Mouse (Mus musculus): ENCODE measurements at regions not wholly inside any gene's neighbourhood (a gene's known extent, or its start where the extent isn't known, plus 50 kb on each side); places are given as distances from the start of the nearest gene placed in this dataset.

DNA sequence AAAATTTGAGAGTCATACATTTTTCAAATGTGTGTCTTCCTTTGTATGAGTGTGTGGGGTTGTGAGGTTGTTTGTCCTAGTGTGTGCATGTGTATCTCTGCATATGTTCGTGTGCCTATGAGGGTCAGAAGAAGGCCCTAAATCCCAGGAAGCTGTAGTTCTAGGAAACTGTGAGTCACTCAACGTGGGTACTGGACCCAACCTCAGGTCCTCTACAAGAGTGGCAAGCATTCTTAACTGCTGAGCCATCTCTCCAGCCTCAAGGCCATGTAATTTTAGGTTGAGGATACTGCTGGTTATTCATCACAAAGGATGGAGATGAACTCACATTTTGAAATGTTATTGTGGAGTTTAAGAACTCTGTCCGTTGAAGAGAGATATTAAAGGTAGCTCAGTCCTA lies 140.5 kb downstream of the AI593442 start:
- H3ac ChIP-seq (ENCODE audit: control insufficient read depth, insufficient read length) = no peak overlapping the region
- no peaks in the 10 kb centered on the region for H3K36me3 ChIP-seq (ENCODE audit: control insufficient read depth, insufficient read depth)
- H3K79me2 ChIP-seq (ENCODE audit: control insufficient read depth, insufficient read depth) = no peaks in the 10 kb centered on the region
- no peak overlapping the region for H3K4me3 ChIP-seq
- TF ChIP-seq MYOG (IDR thresholded peaks at IDR 0.05; ENCODE audit: control insufficient read depth in 1 of 3, insufficient read depth in 1 of 3, insufficient read length in 2 of 3, low read depth in 2 of 3) (no peak), TCF3 (IDR thresholded peaks at IDR 0.05; ENCODE audit: insufficient read length, low read depth) (no peak), POLR2A (IDR thresholded peaks at IDR 0.05; ENCODE audit: insufficient read length, low read depth) (no peak), MYOD1 (IDR thresholded peaks at IDR 0.05; ENCODE audit: control insufficient read depth in 1 of 3, insufficient read length in 2 of 3, low read depth in 2 of 3) (no peak), MAX (IDR thresholded peaks at IDR 0.05; ENCODE audit: low read depth) (no peak), CEBPB (IDR thresholded peaks at IDR 0.05; ENCODE audit: insufficient read depth, poor library complexity, severe bottlenecking) (no peak), SRF (IDR thresholded peaks at IDR 0.05; ENCODE audit: control insufficient read depth, insufficient read length, low read depth) (no peak), E2F4 (IDR thresholded peaks at IDR 0.05; ENCODE audit: insufficient read depth) (no peak), USF1 (IDR thresholded peaks at IDR 0.05; ENCODE audit: low read depth) (no peak), REST (IDR thresholded peaks at IDR 0.05; ENCODE audit: insufficient read depth, insufficient read length) (no peak), POLR2AphosphoS2 (IDR thresholded peaks at IDR 0.05; ENCODE audit: insufficient read length, low read depth) (no peak), TCF12 (IDR thresholded peaks at IDR 0.05; ENCODE audit: insufficient read depth, poor library complexity, severe bottlenecking) (no peak)
- no peaks in the 10 kb centered on the region for H3K27me3 ChIP-seq (ENCODE audit: control insufficient read depth, insufficient read depth, insufficient read length)
- no peak overlapping the region for H3K4me2 ChIP-seq (ENCODE audit: low read depth)

DNA sequence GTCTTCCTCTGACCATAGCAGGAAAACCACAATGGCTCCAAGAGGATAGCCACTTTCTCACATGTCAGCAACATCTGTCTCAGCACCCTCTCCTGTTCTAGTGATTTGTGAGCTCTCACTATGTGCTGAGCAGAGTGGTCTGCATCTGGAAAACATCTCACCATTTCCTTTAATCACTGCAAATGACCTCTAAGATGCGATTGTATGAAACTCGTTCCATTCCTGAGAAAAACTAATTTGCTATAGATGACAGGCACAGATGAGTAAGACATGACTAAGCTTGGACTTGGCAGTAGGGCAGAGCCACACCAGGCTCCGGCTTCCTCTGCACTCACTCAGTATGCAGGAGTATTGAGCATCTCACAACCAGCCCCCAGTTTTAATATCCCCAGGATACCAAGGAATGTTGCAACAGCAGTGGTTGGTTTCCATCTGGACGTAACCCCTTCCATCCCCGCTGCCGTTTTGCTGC lies 150.1 kb downstream of the AI593442 start:
- Histone ChIP-seq H3K4me2 (ENCODE audit: low read depth) (peak overlapping the region; percentile 51), H3K79me2 (ENCODE audit: control insufficient read depth, insufficient read depth) (no peaks in the 10 kb centered on the region), H3K4me3 (no peak overlapping the region), H3K27me3 (ENCODE audit: control insufficient read depth, insufficient read depth, insufficient read length) (no peaks in the 10 kb centered on the region), H3K36me3 (ENCODE audit: control insufficient read depth, insufficient read depth) (no peaks in the 10 kb centered on the region), H3ac (ENCODE audit: control insufficient read depth, insufficient read length) (no peak overlapping the region)
- no peak for TF ChIP-seq MAX (IDR thresholded peaks at IDR 0.05; ENCODE audit: low read depth)
- TF ChIP-seq REST (IDR thresholded peaks at IDR 0.05; ENCODE audit: insufficient read depth, insufficient read length) = no peak
- no peak for TF ChIP-seq TCF3 (IDR thresholded peaks at IDR 0.05; ENCODE audit: insufficient read length, low read depth)
- no peak for TF ChIP-seq TCF12 (IDR thresholded peaks at IDR 0.05; ENCODE audit: insufficient read depth, poor library complexity, severe bottlenecking)
- TF ChIP-seq POLR2AphosphoS2 (IDR thresholded peaks at IDR 0.05; ENCODE audit: insufficient read length, low read depth) = no peak
- peak in 2 of 3 experiments; percentile 8 to 9 for TF ChIP-seq MYOD1 (IDR thresholded peaks at IDR 0.05; ENCODE audit: control insufficient read depth in 1 of 3, insufficient read length in 2 of 3, low read depth in 2 of 3)
- TF ChIP-seq SRF (IDR thresholded peaks at IDR 0.05; ENCODE audit: control insufficient read depth, insufficient read length, low read depth) = no peak
- TF ChIP-seq E2F4 (IDR thresholded peaks at IDR 0.05; ENCODE audit: insufficient read depth) = no peak
- TF ChIP-seq CEBPB (IDR thresholded peaks at IDR 0.05; ENCODE audit: insufficient read depth, poor library complexity, severe bottlenecking) = peak; percentile 95
- TF ChIP-seq USF1 (IDR thresholded peaks at IDR 0.05; ENCODE audit: low read depth) = no peak

DNA sequence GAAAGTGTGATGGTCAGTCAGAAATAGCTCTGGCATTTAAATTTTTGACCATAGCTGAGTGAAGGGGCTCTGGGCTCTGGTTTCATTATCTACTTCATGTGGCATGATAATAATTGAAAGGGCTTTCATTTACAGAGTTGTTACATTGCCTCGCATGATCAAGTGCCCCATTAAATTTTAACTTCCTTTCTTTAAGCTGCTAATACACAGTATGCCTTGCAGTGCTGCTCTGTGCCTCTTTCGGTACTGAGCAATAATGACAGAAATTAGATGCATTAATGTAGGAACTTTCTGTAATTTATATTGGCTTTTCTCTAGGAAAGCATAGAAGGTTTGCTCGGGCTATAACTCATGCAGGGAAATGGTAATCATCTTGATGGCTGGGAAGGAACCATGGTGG lies 179.1 kb downstream of the AI593442 start:
- Histone ChIP-seq H3K79me2 (ENCODE audit: control insufficient read depth, insufficient read depth) (no peaks in the 10 kb centered on the region), H3K36me3 (ENCODE audit: control insufficient read depth, insufficient read depth) (no peaks in the 10 kb centered on the region), H3K4me2 (ENCODE audit: low read depth) (no peak overlapping the region), H3K27me3 (ENCODE audit: control insufficient read depth, insufficient read depth, insufficient read length) (no peaks in the 10 kb centered on the region), H3ac (ENCODE audit: control insufficient read depth, insufficient read length) (no peak overlapping the region), H3K4me3 (no peak overlapping the region)
- TF ChIP-seq TCF12 (IDR thresholded peaks at IDR 0.05; ENCODE audit: insufficient read depth, poor library complexity, severe bottlenecking) (no peak), MAX (IDR thresholded peaks at IDR 0.05; ENCODE audit: low read depth) (no peak), POLR2AphosphoS2 (IDR thresholded peaks at IDR 0.05; ENCODE audit: insufficient read length, low read depth) (no peak), MYOG (IDR thresholded peaks at IDR 0.05; ENCODE audit: control insufficient read depth in 1 of 3, insufficient read depth in 1 of 3, insufficient read length in 2 of 3, low read depth in 2 of 3) (no peak), E2F4 (IDR thresholded peaks at IDR 0.05; ENCODE audit: insufficient read depth) (no peak), TCF3 (IDR thresholded peaks at IDR 0.05; ENCODE audit: insufficient read length, low read depth) (no peak), MYOD1 (IDR thresholded peaks at IDR 0.05; ENCODE audit: control insufficient read depth in 1 of 3, insufficient read length in 2 of 3, low read depth in 2 of 3) (no peak), CEBPB (IDR thresholded peaks at IDR 0.05; ENCODE audit: insufficient read depth, poor library complexity, severe bottlenecking) (no peak), POLR2A (IDR thresholded peaks at IDR 0.05; ENCODE audit: insufficient read length, low read depth) (no peak), USF1 (IDR thresholded peaks at IDR 0.05; ENCODE audit: low read depth) (no peak), SRF (IDR thresholded peaks at IDR 0.05; ENCODE audit: control insufficient read depth, insufficient read length, low read depth) (no peak), REST (IDR thresholded peaks at IDR 0.05; ENCODE audit: insufficient read depth, insufficient read length) (no peak)

DNA sequence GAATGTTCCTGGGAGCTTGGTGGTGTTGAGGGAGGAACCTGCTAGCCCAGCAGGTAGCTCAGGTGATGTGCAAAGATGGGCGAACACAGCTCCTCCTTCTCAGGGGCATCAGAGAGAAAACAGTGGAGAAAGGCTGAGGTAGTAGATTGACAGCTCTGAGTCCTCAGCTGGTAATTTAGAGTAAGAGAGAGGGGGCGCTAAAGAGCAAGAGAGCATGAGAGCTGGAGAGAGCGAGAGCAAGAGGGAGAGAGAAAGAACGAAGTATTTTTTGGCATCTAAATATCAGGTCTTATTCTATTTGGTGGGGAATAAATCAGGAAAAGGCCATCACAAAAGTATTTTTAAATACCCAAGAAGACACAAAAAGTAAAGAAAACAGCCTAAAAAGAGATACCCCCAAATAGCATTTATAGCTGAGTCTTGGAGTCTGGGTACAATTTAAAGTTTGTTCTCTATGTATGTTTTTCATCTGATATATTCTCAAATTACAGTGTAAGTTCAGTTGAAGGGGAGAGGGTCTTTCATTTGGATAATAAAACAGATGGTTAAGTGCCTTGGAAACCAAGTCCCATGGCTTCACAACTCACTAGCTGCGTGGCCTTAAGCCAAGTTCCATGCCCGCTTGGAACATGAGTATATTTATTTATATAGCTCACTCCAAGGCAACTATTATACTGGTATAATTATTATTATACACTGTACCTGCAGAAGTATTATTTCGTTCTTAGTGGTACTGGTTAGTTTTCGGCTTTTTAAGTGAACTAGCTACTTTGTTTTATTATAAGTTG lies 183.9 kb downstream of the AI593442 start:
- H3K27me3 ChIP-seq (ENCODE audit: control insufficient read depth, insufficient read depth, insufficient read length) = no peaks in the 10 kb centered on the region
- H3K4me2 ChIP-seq (ENCODE audit: low read depth) = no peak overlapping the region
- H3K36me3 ChIP-seq (ENCODE audit: control insufficient read depth, insufficient read depth) = no peaks in the 10 kb centered on the region
- no peak overlapping the region for H3K4me3 ChIP-seq
- H3ac ChIP-seq (ENCODE audit: control insufficient read depth, insufficient read length) = no peak overlapping the region
- H3K79me2 ChIP-seq (ENCODE audit: control insufficient read depth, insufficient read depth) = no peaks in the 10 kb centered on the region
- TF ChIP-seq TCF12 (IDR thresholded peaks at IDR 0.05; ENCODE audit: insufficient read depth, poor library complexity, severe bottlenecking) (no peak), CEBPB (IDR thresholded peaks at IDR 0.05; ENCODE audit: insufficient read depth, poor library complexity, severe bottlenecking) (no peak), REST (IDR thresholded peaks at IDR 0.05; ENCODE audit: insufficient read depth, insufficient read length) (no peak), MYOG (IDR thresholded peaks at IDR 0.05; ENCODE audit: control insufficient read depth in 1 of 3, insufficient read depth in 1 of 3, insufficient read length in 2 of 3, low read depth in 2 of 3) (no peak), SRF (IDR thresholded peaks at IDR 0.05; ENCODE audit: control insufficient read depth, insufficient read length, low read depth) (no peak), TCF3 (IDR thresholded peaks at IDR 0.05; ENCODE audit: insufficient read length, low read depth) (no peak), MYOD1 (IDR thresholded peaks at IDR 0.05; ENCODE audit: control insufficient read depth in 1 of 3, insufficient read length in 2 of 3, low read depth in 2 of 3) (no peak), USF1 (IDR thresholded peaks at IDR 0.05; ENCODE audit: low read depth) (no peak), POLR2AphosphoS2 (IDR thresholded peaks at IDR 0.05; ENCODE audit: insufficient read length, low read depth) (no peak), MAX (IDR thresholded peaks at IDR 0.05; ENCODE audit: low read depth) (no peak), E2F4 (IDR thresholded peaks at IDR 0.05; ENCODE audit: insufficient read depth) (no peak), POLR2A (IDR thresholded peaks at IDR 0.05; ENCODE audit: insufficient read length, low read depth) (no peak)
